Mouse (Mus musculus) kidney, adult 2 months (tissue): Measurements from ENCODE around the gene Ralgapa2.

Experiments used
- CTCF ChIP-seq: fragments of 200-500 bp; conservative IDR thresholded peaks from 2 replicates; pipeline ENCODE4 v1.5.1; 2011; ENCODE audit warnings: low read depth, mild to moderate bottlenecking, control low read depth, low read length, moderate library complexity, mixed read lengths; ENCODE audit not compliant: insufficient read depth, insufficient read length
- POLR2A ChIP-seq: fragments of 200-500 bp; IDR thresholded peaks from one replicate; pipeline ENCODE4 v1.6.1; 2011; ENCODE audit warnings: low read depth, low read length, control low read depth

DNA sequence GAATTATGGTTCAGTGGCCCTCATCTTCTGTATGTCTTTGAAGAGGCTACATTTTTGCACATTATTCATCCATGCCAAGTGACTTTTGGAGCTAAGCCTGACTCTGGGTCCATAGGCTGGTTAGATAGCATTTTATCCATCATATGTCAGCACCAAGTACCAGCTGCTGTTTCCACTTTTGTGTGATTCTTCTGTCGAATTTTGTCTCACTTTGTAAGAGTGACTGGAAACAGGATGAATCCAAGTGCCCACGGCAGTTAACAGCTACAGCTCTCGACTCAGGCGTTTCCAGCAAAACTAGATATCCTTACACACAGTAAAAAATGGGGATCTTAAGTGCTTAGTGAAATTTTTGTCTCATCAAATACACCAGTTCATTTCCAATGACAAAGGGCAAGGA lies 222.8 kb downstream of the Ralgapa2 start:
- TF ChIP-seq CTCF (no peak), POLR2A (no peak)
